Mouse (Mus musculus): ENCODE measurements at regions not wholly inside any gene's neighbourhood (a gene's known extent, or its start where the extent isn't known, plus 50 kb on each side); places are given as distances from the start of the nearest gene placed in this dataset.

DNA sequence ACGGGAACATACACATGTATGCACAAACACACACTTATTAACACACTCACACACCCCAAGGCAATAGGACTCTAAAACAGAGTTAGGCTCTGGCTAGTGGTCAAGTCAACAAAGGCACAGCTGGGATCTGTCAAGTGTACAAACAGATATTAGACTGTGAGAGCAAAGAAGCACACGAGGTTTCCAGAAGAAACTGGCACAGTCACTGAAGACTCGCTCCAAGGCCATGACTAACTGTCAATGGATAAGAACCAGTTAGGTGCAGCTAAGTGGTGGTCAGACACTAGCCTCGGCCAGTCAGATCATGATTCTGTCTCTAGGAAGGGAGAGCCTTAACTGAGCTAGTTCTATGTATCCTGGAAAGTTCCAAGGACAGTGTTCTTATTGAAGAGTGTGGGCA lies 93.9 kb upstream of the Hivep1 start:
- Histone ChIP-seq H3K27me3 (ENCODE audit: control insufficient read depth in 1 of 2, insufficient read depth in 2 of 2, low read length in 2 of 2) (no peaks in the 10 kb centered on the region), H3K9me3 (replicated peaks; ENCODE audit: insufficient read depth, low read length) (no peaks in the 10 kb centered on the region), H3K27ac (ENCODE audit: control insufficient read depth, low read depth, low read length) (no peak overlapping the region), H3K79me2 (ENCODE audit: control insufficient read depth, insufficient read depth, low read length, poor library complexity) (no peaks in the 10 kb centered on the region), H3K36me3 (ENCODE audit: control insufficient read depth in 1 of 2, insufficient read depth in 2 of 2, low read length in 2 of 2) (no peaks in the 10 kb centered on the region), H3K4me3 (ENCODE audit: control insufficient read depth in 1 of 2, insufficient read depth in 1 of 2, low read depth in 2 of 2, low read length in 2 of 2) (no peak overlapping the region), H3K9ac (ENCODE audit: control insufficient read depth, low read depth, low read length, poor library complexity, severe bottlenecking) (no peak overlapping the region), H3K4me1 (ENCODE audit: control insufficient read depth in 1 of 2, insufficient read depth in 2 of 2, low read length in 2 of 2) (no peaks in the 10 kb centered on the region)
- DNase-seq (ENCODE audit: low read depth, low spot score) = no peak
- TF ChIP-seq POLR2AphosphoS5 (IDR thresholded peaks at IDR 0.05; ENCODE audit: borderline replicate concordance, low read depth, low read length) (no peak), UBTF (IDR thresholded peaks at IDR 0.05; ENCODE audit: borderline replicate concordance, insufficient read depth, low read depth, low read length) (no peak), TCF12 (IDR thresholded peaks at IDR 0.05; ENCODE audit: low read depth, low read length) (no peak), TBP (IDR thresholded peaks at IDR 0.05; ENCODE audit: low read depth, low read length) (no peak), TAL1 (IDR thresholded peaks at IDR 0.05; ENCODE audit: low read length) (no peak), KAT2A (conservative IDR thresholded peaks at IDR 0.05; ENCODE audit: low read depth, low read length) (no peak), SIN3A (IDR thresholded peaks at IDR 0.05; ENCODE audit: low read length) (no peak), ELF1 (IDR thresholded peaks at IDR 0.05; ENCODE audit: low read depth, low read length) (no peak), CHD2 (IDR thresholded peaks at IDR 0.05; ENCODE audit: low read length) (no peak), MAFK (IDR thresholded peaks at IDR 0.05; ENCODE audit: borderline replicate concordance, low read depth, low read length) (no peak), ZMIZ1 (IDR thresholded peaks at IDR 0.05; ENCODE audit: low read depth, low read length) (no peak), POLR2A (IDR thresholded peaks at IDR 0.05; ENCODE audit: control insufficient read depth in 1 of 2, insufficient read depth in 1 of 2, low read depth in 1 of 2, low read length in 2 of 2, poor library complexity in 1 of 2) (no peak), E2F4 (IDR thresholded peaks at IDR 0.05; ENCODE audit: borderline replicate concordance, low read depth, low read length) (no peak), POLR2AphosphoS2 (IDR thresholded peaks at IDR 0.05; ENCODE audit: low read length) (no peak)

DNA sequence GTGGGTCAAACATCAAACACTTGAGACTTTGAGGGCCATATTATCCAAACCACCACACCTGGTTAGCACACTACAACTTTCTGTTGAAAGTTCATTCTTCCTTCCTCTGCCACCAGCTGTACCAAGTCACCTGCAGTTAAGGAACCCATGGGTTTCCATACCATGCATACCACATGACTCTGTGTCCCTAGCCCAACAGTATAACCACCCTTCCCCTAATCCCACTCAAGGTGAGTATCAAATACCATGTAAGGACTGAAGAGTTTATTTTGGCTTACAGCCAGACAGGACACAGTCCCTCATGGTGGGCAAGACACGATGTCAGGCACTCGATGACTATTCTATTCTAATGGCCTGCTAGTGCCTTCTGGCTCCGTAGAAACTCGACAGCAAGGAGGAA lies 95.9 kb upstream of the Hivep1 start:
- no peak overlapping the region for H3K4me3 ChIP-seq (ENCODE audit: control insufficient read depth in 1 of 2, insufficient read depth in 1 of 2, low read depth in 2 of 2, low read length in 2 of 2)
- no peak overlapping the region for H3K27ac ChIP-seq (ENCODE audit: control insufficient read depth, low read depth, low read length)

DNA sequence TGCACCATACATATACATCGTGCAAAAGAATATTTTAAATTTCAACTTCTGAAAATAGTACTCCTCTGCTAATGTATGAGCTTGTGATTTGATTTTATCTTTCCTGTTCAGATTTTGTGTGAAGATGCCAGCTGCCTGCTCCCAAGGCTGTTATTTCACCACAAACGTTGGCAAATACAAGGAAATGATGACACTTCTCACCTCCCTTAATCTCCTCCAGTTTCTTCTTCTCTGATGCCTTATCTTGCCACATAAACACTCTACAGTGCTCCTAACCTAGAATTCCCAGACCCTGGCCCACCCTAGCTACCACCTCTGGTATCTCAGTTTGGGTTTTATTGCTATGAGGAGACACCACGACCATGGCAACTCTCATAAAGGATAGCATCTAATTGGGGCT lies 96.6 kb upstream of the Hivep1 start:
- no peaks in the 10 kb centered on the region for H3K36me3 ChIP-seq (ENCODE audit: control insufficient read depth in 1 of 2, insufficient read depth in 2 of 2, low read length in 2 of 2)
- TF ChIP-seq HCFC1 (IDR thresholded peaks at IDR 0.05; ENCODE audit: low read depth, low read length) (no peak), POLR2A (IDR thresholded peaks at IDR 0.05; ENCODE audit: control insufficient read depth in 1 of 2, insufficient read depth in 1 of 2, low read depth in 1 of 2, low read length in 2 of 2, poor library complexity in 1 of 2) (no peak), ZMIZ1 (IDR thresholded peaks at IDR 0.05; ENCODE audit: low read depth, low read length) (no peak), ZNF384 (IDR thresholded peaks at IDR 0.05; ENCODE audit: low read depth, low read length) (no peak), SIN3A (IDR thresholded peaks at IDR 0.05; ENCODE audit: low read length) (no peak), ETS1 (IDR thresholded peaks at IDR 0.05; ENCODE audit: low read depth, low read length) (no peak), CTCF (IDR thresholded peaks at IDR 0.05 in 2 of 3, conservative IDR thresholded peaks at IDR 0.05 in 1 of 3; ENCODE audit: control insufficient read depth in 1 of 3, insufficient read depth in 1 of 3, low read depth in 2 of 3, low read length in 3 of 3, poor library complexity in 1 of 3, severe bottlenecking in 1 of 3) (no peak), EP300 (IDR thresholded peaks at IDR 0.05; ENCODE audit: low read depth in 1 of 2, low read length in 2 of 2) (no peak), POLR2AphosphoS2 (IDR thresholded peaks at IDR 0.05; ENCODE audit: low read length) (no peak), TAL1 (IDR thresholded peaks at IDR 0.05; ENCODE audit: low read length) (no peak), USF2 (IDR thresholded peaks at IDR 0.05; ENCODE audit: borderline replicate concordance in 1 of 2, insufficient read depth in 1 of 2, low read depth in 1 of 2, low read length in 2 of 2) (no peak), MAFK (IDR thresholded peaks at IDR 0.05; ENCODE audit: borderline replicate concordance, low read depth, low read length) (no peak), MXI1 (IDR thresholded peaks at IDR 0.05; ENCODE audit: low read depth, low read length) (no peak), RCOR1 (IDR thresholded peaks at IDR 0.05; ENCODE audit: low read depth, low read length) (no peak), POLR2AphosphoS5 (IDR thresholded peaks at IDR 0.05; ENCODE audit: borderline replicate concordance, low read depth, low read length) (no peak)
- H3K27ac ChIP-seq (ENCODE audit: control insufficient read depth, low read depth, low read length) = no peak overlapping the region
- no peak for DNase-seq (ENCODE audit: low read depth, low spot score)
- no peak overlapping the region for H3K9ac ChIP-seq (ENCODE audit: control insufficient read depth, low read depth, low read length, poor library complexity, severe bottlenecking)
- H3K79me2 ChIP-seq (ENCODE audit: control insufficient read depth, insufficient read depth, low read length, poor library complexity) = no peaks in the 10 kb centered on the region
- no peak overlapping the region for H3K4me3 ChIP-seq (ENCODE audit: control insufficient read depth in 1 of 2, insufficient read depth in 1 of 2, low read depth in 2 of 2, low read length in 2 of 2)
- H3K9me3 ChIP-seq (replicated peaks; ENCODE audit: insufficient read depth, low read length) = no peaks in the 10 kb centered on the region
- no peaks in the 10 kb centered on the region for H3K4me1 ChIP-seq (ENCODE audit: control insufficient read depth in 1 of 2, insufficient read depth in 2 of 2, low read length in 2 of 2)
- H3K27me3 ChIP-seq (ENCODE audit: control insufficient read depth in 1 of 2, insufficient read depth in 2 of 2, low read length in 2 of 2) = no peaks in the 10 kb centered on the region

More for the DNA sequence above, 95.9 kb upstream of the Hivep1 start:
- no peaks in the 10 kb centered on the region for H3K4me1 ChIP-seq (ENCODE audit: control insufficient read depth in 1 of 2, insufficient read depth in 2 of 2, low read length in 2 of 2)
- TF ChIP-seq JUND (IDR thresholded peaks at IDR 0.05; ENCODE audit: low read depth, low read length) (no peak), SMC3 (IDR thresholded peaks at IDR 0.05; ENCODE audit: low read depth, low read length) (no peak), HCFC1 (IDR thresholded peaks at IDR 0.05; ENCODE audit: low read depth, low read length) (no peak), MXI1 (IDR thresholded peaks at IDR 0.05; ENCODE audit: low read depth, low read length) (no peak), POLR2AphosphoS2 (IDR thresholded peaks at IDR 0.05; ENCODE audit: low read length) (no peak)
- H3K9ac ChIP-seq (ENCODE audit: control insufficient read depth, low read depth, low read length, poor library complexity, severe bottlenecking) = no peak overlapping the region
- no peaks in the 10 kb centered on the region for H3K36me3 ChIP-seq (ENCODE audit: control insufficient read depth in 1 of 2, insufficient read depth in 2 of 2, low read length in 2 of 2)
- H3K27me3 ChIP-seq (ENCODE audit: control insufficient read depth in 1 of 2, insufficient read depth in 2 of 2, low read length in 2 of 2) = no peaks in the 10 kb centered on the region
- no peaks in the 10 kb centered on the region for H3K79me2 ChIP-seq (ENCODE audit: control insufficient read depth, insufficient read depth, low read length, poor library complexity)
- DNase-seq (ENCODE audit: low read depth, low spot score) = no peak
- no peaks in the 10 kb centered on the region for H3K9me3 ChIP-seq (replicated peaks; ENCODE audit: insufficient read depth, low read length)
